Mouse (Mus musculus) right cerebral cortex, postnatal 25 days (tissue): ENCODE data around the gene Gm10273.
A peak's percentile ranks its signal among the peaks of the same experiment; 100 is the strongest.
"Not testable (repeated sequence)": the region's sequence is repeated elsewhere in the genome, so short reads cannot be mapped to it uniquely, and the experiment has no call there.

Experiments
- DNase-seq: peaks from one replicate; pipeline ENCODE4 v3.0.0; 2022

Gm10273 gene

GRCm38 (mm10) chr10:59395461-59395860 lies at the start of gene Gm10273:
Gene Gm10273 (plus strand): TSS chr10:59395632.
- not testable (repeated sequence) for DNase-seq

- no peak for DNase-seq
Observed at GRCm38 (mm10) chr10:59346560-59346959, 48.9 kb upstream of the Gm10273 start.

- no peak for DNase-seq
Observed at GRCm38 (mm10) chr10:59348200-59348599, 47.2 kb upstream of the Gm10273 start.

GRCm38 (mm10) chr10:59349536-59349935 lies 45.9 kb upstream of the Gm10273 start:
- DNase-seq: no peak

GRCm38 (mm10) chr10:59353065-59353464 lies 42.4 kb upstream of the Gm10273 start:
- DNase-seq: no peak

GRCm38 (mm10) chr10:59354120-59354519 lies 41.3 kb upstream of the Gm10273 start:
- no peak for DNase-seq

- DNase-seq: no peak
Observed at GRCm38 (mm10) chr10:59355020-59355419, 40.4 kb upstream of the Gm10273 start.

- no peak for DNase-seq
Observed at GRCm38 (mm10) chr10:59358744-59359143, 36.7 kb upstream of the Gm10273 start.

- DNase-seq: no peak
Observed at GRCm38 (mm10) chr10:59363208-59363607, 32.2 kb upstream of the Gm10273 start.

GRCm38 (mm10) chr10:59364551-59364950 lies 30.9 kb upstream of the Gm10273 start:
- no peak for DNase-seq

GRCm38 (mm10) chr10:59365804-59366589 lies 29.4 kb upstream of the Gm10273 start:
- no peak for DNase-seq

GRCm38 (mm10) chr10:59366746-59367145 lies 28.7 kb upstream of the Gm10273 start:
- no peak for DNase-seq

GRCm38 (mm10) chr10:59367206-59367605 lies 28.2 kb upstream of the Gm10273 start:
- DNase-seq: no peak

GRCm38 (mm10) chr10:59368729-59369128 lies 26.7 kb upstream of the Gm10273 start:
- DNase-seq: no peak

- no peak for DNase-seq
Observed at GRCm38 (mm10) chr10:59369426-59369825, 26.0 kb upstream of the Gm10273 start.

- no peak for DNase-seq
Observed at GRCm38 (mm10) chr10:59377906-59378305, 17.5 kb upstream of the Gm10273 start.

GRCm38 (mm10) chr10:59378728-59379127 lies 16.7 kb upstream of the Gm10273 start:
- DNase-seq: no peak

- no peak for DNase-seq
Observed at GRCm38 (mm10) chr10:59379927-59380326, 15.5 kb upstream of the Gm10273 start.

- DNase-seq: no peak
Observed at GRCm38 (mm10) chr10:59380411-59380821, 15.0 kb upstream of the Gm10273 start.

- DNase-seq: not testable (repeated sequence)
Observed at GRCm38 (mm10) chr10:59381563-59381962, 13.9 kb upstream of the Gm10273 start.

- DNase-seq: peak; percentile 24
Observed at GRCm38 (mm10) chr10:59386951-59387350, 8.5 kb upstream of the Gm10273 start.

- peak; percentile 11 for DNase-seq
Observed at GRCm38 (mm10) chr10:59389652-59390051, 5.8 kb upstream of the Gm10273 start.

- no peak for DNase-seq
Observed at GRCm38 (mm10) chr10:59391907-59392306, 3.5 kb upstream of the Gm10273 start.

GRCm38 (mm10) chr10:59402899-59403792 lies 7.7 kb downstream of the Gm10273 start, which contains the start of gene Pla2g12b:
Gene Pla2g12b (plus strand): TSS chr10:59403660.
- DNase-seq: no peak
